Mouse (Mus musculus): ENCODE measurements around the gene Chic2. TPM values are rescaled to one million over a fixed set of nuclear protein-coding genes. Genes with fewer than 3 reads are reported as not detected.

Gene Chic2
- polyA plus RNA-seq, 1 experiment from 2014 or later, result 46.1 TPM

GRCm38 (mm10) chr5:74962771-74963170 is 81.8 kb downstream of the Chic2 start:
- no peak for DNase-seq (ENCODE audit: low spot score)
- H3K36me3 ChIP-seq (ENCODE audit: control insufficient read depth, insufficient read depth, low read length), result no peaks in the 10 kb centered on the region
- WGBS, result 57% methylated on average over 5 of the region's 5 CpGs
- no peaks in the 10 kb centered on the region for H3K27me3 ChIP-seq (ENCODE audit: control insufficient read depth, insufficient read depth, low read length)
- no peak overlapping the region for H3K4me3 ChIP-seq (ENCODE audit: low read depth, low read length)
- no peak for ATAC-seq (ENCODE audit: insufficient number of reproducible peaks, low FRiP score, low TSS enrichment, low read depth)
- H3K9ac ChIP-seq (ENCODE audit: low read length), result no peak overlapping the region
- H3K4me1 ChIP-seq (ENCODE audit: control insufficient read depth, insufficient read depth, low read length), result no peaks in the 10 kb centered on the region
- no peak overlapping the region for H3K27ac ChIP-seq (replicated peaks; ENCODE audit: low read depth, low read length)
- no peaks in the 10 kb centered on the region for H3K9me3 ChIP-seq (ENCODE audit: control insufficient read depth, low read length)
- H3K4me2 ChIP-seq (ENCODE audit: low read depth, severe bottlenecking), result no peak overlapping the region

- no peak overlapping the region for H3K9ac ChIP-seq (ENCODE audit: low read length)
- H3K4me1 ChIP-seq (ENCODE audit: control insufficient read depth, insufficient read depth, low read length), result peaks cover 7% of the 10 kb centered on the region; the same call in 1 of the 2 replicates
- H3K27ac ChIP-seq (replicated peaks; ENCODE audit: low read depth, low read length), result no peak overlapping the region
- no peaks in the 10 kb centered on the region for H3K27me3 ChIP-seq (ENCODE audit: control insufficient read depth, insufficient read depth, low read length)
- DNase-seq (ENCODE audit: low spot score) (peak; percentile 87), ATAC-seq (ENCODE audit: insufficient number of reproducible peaks, low FRiP score, low TSS enrichment, low read depth) (0 out of 2 replicates have a peak, but pooled peaks have one; percentile 42)
- H3K36me3 ChIP-seq (ENCODE audit: control insufficient read depth, insufficient read depth, low read length), result no peaks in the 10 kb centered on the region
- 30% methylated on average over 14 of the region's 14 CpGs for WGBS
- no peak overlapping the region for H3K4me3 ChIP-seq (ENCODE audit: low read depth, low read length)
- no peaks in the 10 kb centered on the region for H3K9me3 ChIP-seq (ENCODE audit: control insufficient read depth, low read length)
- H3K4me2 ChIP-seq (ENCODE audit: low read depth, severe bottlenecking), result no peak overlapping the region
These were observed 83.6 kb downstream of the Chic2 start for GRCm38 (mm10) chr5:74960840-74961543.

GRCm38 (mm10) chr5:74960306-74960705 is 84.3 kb downstream of the Chic2 start:
- DNase-seq (ENCODE audit: low spot score) (no peak), ATAC-seq (ENCODE audit: insufficient number of reproducible peaks, low FRiP score, low TSS enrichment, low read depth) (no peak)
- H3K27me3 ChIP-seq (ENCODE audit: control insufficient read depth, insufficient read depth, low read length), result no peaks in the 10 kb centered on the region
- WGBS, result 56% methylated on average over 9 of the region's 9 CpGs
- peaks cover 7% of the 10 kb centered on the region; the same call in 1 of the 2 replicates for H3K4me1 ChIP-seq (ENCODE audit: control insufficient read depth, insufficient read depth, low read length)
- no peaks in the 10 kb centered on the region for H3K9me3 ChIP-seq (ENCODE audit: control insufficient read depth, low read length)
- H3K27ac ChIP-seq (replicated peaks; ENCODE audit: low read depth, low read length), result no peak overlapping the region
- no peaks in the 10 kb centered on the region for H3K36me3 ChIP-seq (ENCODE audit: control insufficient read depth, insufficient read depth, low read length)
- no peak overlapping the region for H3K9ac ChIP-seq (ENCODE audit: low read length)
- no peak overlapping the region for H3K4me2 ChIP-seq (ENCODE audit: low read depth, severe bottlenecking)
- H3K4me3 ChIP-seq (ENCODE audit: low read depth, low read length), result no peak overlapping the region

- no peaks in the 10 kb centered on the region for H3K36me3 ChIP-seq (ENCODE audit: control insufficient read depth, insufficient read depth, low read length)
- no peak overlapping the region for H3K27ac ChIP-seq (replicated peaks; ENCODE audit: low read depth, low read length)
- no peaks in the 10 kb centered on the region for H3K27me3 ChIP-seq (ENCODE audit: control insufficient read depth, insufficient read depth, low read length)
- ATAC-seq (ENCODE audit: insufficient number of reproducible peaks, low FRiP score, low TSS enrichment, low read depth) (no peak), DNase-seq (ENCODE audit: low spot score) (no peak)
- peaks cover 7% of the 10 kb centered on the region; the same call in 1 of the 2 replicates for H3K4me1 ChIP-seq (ENCODE audit: control insufficient read depth, insufficient read depth, low read length)
- WGBS, result 24% methylated on average over 10 of the region's 10 CpGs
- H3K9ac ChIP-seq (ENCODE audit: low read length), result no peak overlapping the region
- H3K4me3 ChIP-seq (ENCODE audit: low read depth, low read length), result no peak overlapping the region
- H3K9me3 ChIP-seq (ENCODE audit: control insufficient read depth, low read length), result no peaks in the 10 kb centered on the region
- H3K4me2 ChIP-seq (ENCODE audit: low read depth, severe bottlenecking), result no peak overlapping the region
These were observed 87.1 kb downstream of the Chic2 start for GRCm38 (mm10) chr5:74957293-74958076.

GRCm38 (mm10) chr5:74956335-74956734 is 88.2 kb downstream of the Chic2 start:
- Histone ChIP-seq H3K4me3 (ENCODE audit: low read depth, low read length) (no peak overlapping the region), H3K4me1 (ENCODE audit: control insufficient read depth, insufficient read depth, low read length) (peaks cover 7% of the 10 kb centered on the region; the same call in 1 of the 2 replicates), H3K9me3 (ENCODE audit: control insufficient read depth, low read length) (no peaks in the 10 kb centered on the region), H3K27me3 (ENCODE audit: control insufficient read depth, insufficient read depth, low read length) (no peaks in the 10 kb centered on the region), H3K36me3 (ENCODE audit: control insufficient read depth, insufficient read depth, low read length) (no peaks in the 10 kb centered on the region), H3K27ac (replicated peaks; ENCODE audit: low read depth, low read length) (no peak overlapping the region), H3K9ac (ENCODE audit: low read length) (no peak overlapping the region), H3K4me2 (ENCODE audit: low read depth, severe bottlenecking) (no peak overlapping the region)
- no peak for DNase-seq (ENCODE audit: low spot score)
- ATAC-seq (ENCODE audit: insufficient number of reproducible peaks, low FRiP score, low TSS enrichment, low read depth), result no peak
- 10% methylated on average over 9 of the region's 9 CpGs for WGBS

- no peak overlapping the region for H3K9ac ChIP-seq (ENCODE audit: low read length)
- H3K27me3 ChIP-seq (ENCODE audit: control insufficient read depth, insufficient read depth, low read length), result no peaks in the 10 kb centered on the region
- no peaks in the 10 kb centered on the region for H3K36me3 ChIP-seq (ENCODE audit: control insufficient read depth, insufficient read depth, low read length)
- no peak overlapping the region for H3K27ac ChIP-seq (replicated peaks; ENCODE audit: low read depth, low read length)
- DNase-seq (ENCODE audit: low spot score) (no peak), ATAC-seq (ENCODE audit: insufficient number of reproducible peaks, low FRiP score, low TSS enrichment, low read depth) (no peak)
- H3K9me3 ChIP-seq (ENCODE audit: control insufficient read depth, low read length), result no peaks in the 10 kb centered on the region
- WGBS, result 82% methylated on average over 1 of the region's 1 CpGs
- H3K4me1 ChIP-seq (ENCODE audit: control insufficient read depth, insufficient read depth, low read length), result peaks cover 7% of the 10 kb centered on the region; the same call in 1 of the 2 replicates
- no peak overlapping the region for H3K4me2 ChIP-seq (ENCODE audit: low read depth, severe bottlenecking)
- no peak overlapping the region for H3K4me3 ChIP-seq (ENCODE audit: low read depth, low read length)
These were observed 89.0 kb downstream of the Chic2 start for GRCm38 (mm10) chr5:74955565-74955964.

- Histone ChIP-seq H3K4me1 (ENCODE audit: control insufficient read depth, insufficient read depth, low read length) (peaks cover 7% of the 10 kb centered on the region; the same call in 1 of the 2 replicates), H3K36me3 (ENCODE audit: control insufficient read depth, insufficient read depth, low read length) (no peaks in the 10 kb centered on the region), H3K27me3 (ENCODE audit: control insufficient read depth, insufficient read depth, low read length) (no peaks in the 10 kb centered on the region), H3K27ac (replicated peaks; ENCODE audit: low read depth, low read length) (no peak overlapping the region), H3K4me3 (ENCODE audit: low read depth, low read length) (no peak overlapping the region), H3K4me2 (ENCODE audit: low read depth, severe bottlenecking) (no peak overlapping the region), H3K9ac (ENCODE audit: low read length) (no peak overlapping the region), H3K9me3 (ENCODE audit: control insufficient read depth, low read length) (no peaks in the 10 kb centered on the region)
- 43% methylated on average over 2 of the region's 2 CpGs for WGBS
- ATAC-seq (ENCODE audit: insufficient number of reproducible peaks, low FRiP score, low TSS enrichment, low read depth), result no peak
- no peak for DNase-seq (ENCODE audit: low spot score)
These were observed 91.6 kb downstream of the Chic2 start for GRCm38 (mm10) chr5:74952938-74953337.

- no peak for ATAC-seq (ENCODE audit: insufficient number of reproducible peaks, low FRiP score, low TSS enrichment, low read depth)
- no peaks in the 10 kb centered on the region for H3K36me3 ChIP-seq (ENCODE audit: control insufficient read depth, insufficient read depth, low read length)
- no peaks in the 10 kb centered on the region for H3K27me3 ChIP-seq (ENCODE audit: control insufficient read depth, insufficient read depth, low read length)
- no peaks in the 10 kb centered on the region for H3K9me3 ChIP-seq (ENCODE audit: control insufficient read depth, low read length)
- H3K4me2 ChIP-seq (ENCODE audit: low read depth, severe bottlenecking), result no peak overlapping the region
- no peak overlapping the region for H3K27ac ChIP-seq (replicated peaks; ENCODE audit: low read depth, low read length)
- H3K4me1 ChIP-seq (ENCODE audit: control insufficient read depth, insufficient read depth, low read length), result no peaks in the 10 kb centered on the region; the same call in 1 of the 2 replicates
- H3K9ac ChIP-seq (ENCODE audit: low read length), result no peak overlapping the region
- 80% methylated on average over 5 of the region's 5 CpGs for WGBS
- no peak for DNase-seq (ENCODE audit: low spot score)
- no peak overlapping the region for H3K4me3 ChIP-seq (ENCODE audit: low read depth, low read length)
These were observed 93.2 kb downstream of the Chic2 start for GRCm38 (mm10) chr5:74951375-74951774.
